Mouse (Mus musculus): ENCODE data around the gene Myh13.

Gene Myh13

DNA sequence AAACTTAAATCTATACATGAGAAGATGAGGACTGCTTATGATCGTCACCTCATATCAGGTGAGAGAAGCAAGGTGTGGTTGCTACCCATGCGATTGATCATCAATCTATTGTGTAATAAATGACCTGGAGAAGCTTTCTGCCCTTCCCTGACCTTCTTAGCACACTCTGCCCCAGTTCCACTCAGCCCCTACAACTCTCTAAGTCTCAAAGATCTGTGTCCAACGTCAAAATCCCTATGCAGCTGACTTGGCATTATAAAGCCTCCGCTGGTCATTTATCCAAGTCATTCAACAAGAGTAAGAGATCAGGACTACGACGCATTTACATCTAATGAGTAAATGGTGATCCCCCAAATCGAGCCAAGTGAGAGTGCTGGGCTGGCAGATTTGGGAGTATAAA is at the start of gene Myh13:
TSS of gene Myh13 (plus strand) at position 301 of the 400 bp plus-strand sequence.
- no peak for DNase-seq (ENCODE audit: low read depth, low spot score)

DNA sequence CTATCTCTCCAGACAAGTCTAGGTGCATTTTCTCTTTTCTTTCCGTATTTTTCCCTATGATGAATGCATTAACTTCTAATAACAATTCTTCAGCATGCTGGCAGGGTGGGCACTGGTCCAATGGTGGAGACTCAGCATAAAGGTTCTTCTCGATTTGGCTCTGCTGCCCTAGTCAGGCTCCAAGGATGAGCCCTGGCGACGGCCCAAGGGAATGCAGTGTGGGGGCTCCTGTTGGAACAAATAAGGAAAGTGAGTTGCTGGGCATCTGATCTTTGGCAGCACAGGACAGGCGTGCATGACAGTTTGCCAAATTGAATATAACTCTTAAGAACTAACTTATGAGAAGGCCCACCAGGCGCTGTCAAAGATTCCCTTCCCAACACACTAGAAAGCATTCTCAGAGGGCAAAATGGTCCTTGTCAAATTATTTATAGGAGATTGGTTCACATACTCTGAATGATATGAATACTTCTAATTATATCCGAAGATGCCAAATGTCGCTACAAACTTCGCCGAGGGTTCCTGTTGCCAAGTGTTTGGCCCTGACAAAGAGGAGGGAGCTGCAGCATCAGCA is 44.8 kb upstream of the Myh13 start, which contains the start of gene Myh8:
TSS of gene Myh8 (plus strand) at position 524 of the 574 bp plus-strand sequence.
- no peak for DNase-seq (ENCODE audit: low read depth, low spot score)

DNA sequence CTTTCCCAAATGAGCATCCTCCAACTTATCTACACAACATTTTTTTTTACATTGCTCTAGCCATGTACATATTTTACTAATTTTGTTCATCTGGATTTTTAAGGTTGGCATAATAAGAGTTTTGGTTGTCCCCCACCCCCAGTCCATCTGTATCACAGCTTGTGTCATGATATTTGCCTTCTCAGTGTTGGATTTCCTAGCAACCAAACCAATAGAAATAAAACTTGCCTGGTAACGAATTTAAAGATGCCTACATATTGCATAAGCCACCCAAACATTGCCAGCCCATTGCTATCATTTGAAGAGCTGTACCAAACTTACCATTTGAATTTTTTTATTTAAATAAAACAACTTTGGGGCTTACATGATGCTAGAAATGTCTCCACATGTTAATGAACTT is 28.0 kb upstream of the Myh13 start:
- DNase-seq (ENCODE audit: low read depth, low spot score) = no peak

DNA sequence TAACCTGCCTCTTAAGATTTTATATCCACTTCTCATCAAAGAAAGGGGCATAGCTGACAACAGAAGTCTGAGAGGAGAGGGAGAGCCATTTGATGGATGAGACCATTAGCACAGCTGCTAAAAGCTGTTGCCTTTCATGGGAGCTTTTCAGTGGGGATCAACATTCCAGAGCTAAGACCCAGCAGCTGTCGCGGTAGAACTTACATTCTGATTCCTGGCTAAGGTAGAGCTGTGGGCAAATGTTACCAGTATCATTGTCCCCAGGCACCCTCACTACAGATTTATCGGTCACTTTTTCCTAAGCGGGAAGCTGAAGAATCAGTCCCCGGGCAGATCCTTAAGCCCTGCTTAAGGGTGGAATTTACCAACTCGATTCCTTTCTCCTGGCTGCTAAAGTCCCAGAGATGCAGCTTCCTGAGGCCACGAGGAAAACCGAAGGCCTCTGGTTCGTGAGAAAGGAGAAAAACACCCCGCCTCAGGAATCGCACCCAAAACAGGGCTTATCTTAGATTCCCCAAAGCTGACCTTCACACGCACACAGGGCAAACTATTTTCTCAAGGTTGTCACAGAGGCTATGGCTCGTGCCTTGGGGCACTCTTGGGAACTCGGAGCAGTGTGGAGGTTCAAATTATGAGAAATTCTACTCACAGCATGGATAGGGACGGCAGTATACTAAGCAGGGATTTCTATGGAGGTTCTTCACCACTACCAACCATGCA is 7.6 kb upstream of the Myh13 start:
- no peak for DNase-seq (ENCODE audit: low read depth, low spot score)

DNA sequence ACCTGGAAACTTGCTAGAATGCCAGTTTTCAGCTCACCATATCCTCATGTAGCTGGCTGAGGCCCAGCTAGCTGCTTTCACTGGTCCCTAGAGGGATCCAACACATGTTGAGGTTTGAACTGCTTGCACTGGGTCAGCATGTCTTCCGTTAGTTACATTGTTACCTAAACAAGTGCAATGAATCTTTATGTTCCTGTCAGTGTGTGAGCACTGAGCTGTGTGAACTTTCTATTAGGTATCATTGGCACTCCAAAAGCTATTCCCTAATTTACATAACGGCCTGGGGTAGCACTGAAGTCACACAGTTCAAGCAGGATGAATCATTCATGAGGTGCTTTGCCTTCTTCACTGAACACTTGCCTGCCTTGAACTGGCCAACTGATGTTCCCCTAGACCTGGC is 5.1 kb downstream of the Myh13 start:
- DNase-seq (ENCODE audit: low read depth, low spot score) = no peak

DNA sequence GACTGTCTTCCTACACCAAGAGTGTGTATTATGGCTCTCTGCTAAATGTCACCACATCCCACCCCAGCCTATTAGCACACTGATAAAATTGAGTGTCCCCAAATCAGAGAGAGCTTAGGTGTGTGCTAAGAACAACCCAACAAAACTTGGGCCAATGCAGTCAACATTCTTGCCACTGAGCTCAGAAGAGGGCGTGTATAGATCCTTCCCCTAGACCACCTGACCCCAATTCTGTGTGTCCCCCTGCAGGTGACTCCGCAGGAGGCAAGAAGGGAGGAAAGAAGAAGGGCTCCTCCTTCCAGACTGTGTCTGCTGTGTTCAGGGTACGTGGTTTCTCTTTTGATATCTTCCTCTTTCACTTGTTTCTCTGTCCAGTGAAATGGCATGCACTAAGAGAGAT is 23.1 kb downstream of the Myh13 start:
- no peak for DNase-seq (ENCODE audit: low read depth, low spot score)

GRCm38 (mm10) chr11:67345186-67345855 is 23.9 kb downstream of the Myh13 start:
- DNase-seq (ENCODE audit: low read depth, low spot score) = no peak

- DNase-seq (ENCODE audit: low read depth, low spot score) = no peak
Measured at GRCm38 (mm10) chr11:67345856-67346236, 24.4 kb downstream of the Myh13 start.

DNA sequence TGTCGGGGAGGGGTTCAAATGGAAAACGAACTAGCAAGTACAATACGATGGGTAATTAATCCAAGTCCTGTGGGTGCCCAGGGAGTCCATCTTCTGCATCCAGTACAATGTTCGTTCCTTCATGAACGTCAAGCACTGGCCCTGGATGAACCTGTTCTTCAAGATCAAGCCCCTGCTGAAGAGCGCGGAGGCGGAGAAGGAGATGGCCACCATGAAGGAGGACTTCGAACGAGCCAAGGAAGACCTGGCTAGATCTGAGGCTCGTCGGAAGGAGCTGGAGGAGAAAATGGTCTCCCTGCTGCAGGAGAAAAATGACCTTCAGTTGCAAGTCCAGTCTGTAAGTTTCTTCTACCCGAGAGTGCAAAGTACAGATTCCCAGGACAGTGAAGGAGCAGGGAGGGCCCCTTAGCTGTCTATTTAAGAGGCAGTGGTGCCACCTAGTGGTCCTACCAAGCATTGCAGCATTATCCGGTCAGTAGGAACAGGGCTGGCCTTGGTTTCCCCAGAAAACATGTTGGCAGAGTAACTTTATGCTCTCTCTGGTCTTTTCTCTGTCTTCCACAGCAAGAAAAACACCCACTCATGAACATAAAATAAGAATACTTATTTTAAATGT is 28.8 kb downstream of the Myh13 start:
- DNase-seq (ENCODE audit: low read depth, low spot score) = peak; percentile 56

DNA sequence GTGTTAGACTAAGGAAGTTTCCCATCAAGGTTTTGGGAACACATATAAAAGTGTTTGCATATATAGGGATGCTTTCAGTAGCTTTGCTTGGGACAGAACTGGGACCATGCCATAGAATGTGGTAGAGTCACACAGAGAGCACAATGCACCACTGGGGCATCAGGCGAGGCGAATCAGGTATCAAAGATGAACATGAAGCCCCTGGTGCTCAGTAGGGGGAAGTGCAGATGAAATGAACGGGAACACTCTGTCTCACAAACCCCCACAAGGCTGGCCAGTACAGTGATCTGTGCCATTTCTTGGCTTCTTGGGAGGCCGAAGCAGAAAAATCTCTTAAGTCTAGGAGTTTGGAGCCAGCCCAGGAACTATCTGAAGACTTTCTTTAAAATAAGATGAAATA is 31.6 kb downstream of the Myh13 start:
- DNase-seq (ENCODE audit: low read depth, low spot score) = no peak

DNA sequence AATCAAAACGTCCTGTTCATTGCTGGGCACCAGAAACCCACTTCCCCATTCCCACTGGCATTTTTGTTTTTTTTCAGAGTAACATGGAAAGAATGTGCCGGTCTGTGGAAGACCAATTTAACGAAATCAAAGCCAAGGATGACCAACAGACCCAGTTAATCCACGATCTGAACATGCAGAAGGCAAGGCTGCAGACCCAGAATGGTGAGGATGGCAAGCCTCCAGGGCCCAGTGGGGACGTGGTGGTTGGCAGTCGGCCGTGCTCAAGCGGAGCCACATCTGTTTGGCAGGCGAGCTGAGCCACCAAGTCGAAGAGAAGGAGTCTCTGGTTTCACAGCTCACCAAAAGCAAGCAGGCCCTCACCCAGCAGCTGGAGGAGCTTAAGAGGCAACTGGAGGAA is 36.6 kb downstream of the Myh13 start:
- no peak for DNase-seq (ENCODE audit: low read depth, low spot score)

- DNase-seq (ENCODE audit: low read depth, low spot score) = no peak
Measured at GRCm38 (mm10) chr11:67362236-67362635, 40.8 kb downstream of the Myh13 start.

- no peak for DNase-seq (ENCODE audit: low read depth, low spot score)
Measured at GRCm38 (mm10) chr11:67364551-67364950, 43.1 kb downstream of the Myh13 start.

DNA sequence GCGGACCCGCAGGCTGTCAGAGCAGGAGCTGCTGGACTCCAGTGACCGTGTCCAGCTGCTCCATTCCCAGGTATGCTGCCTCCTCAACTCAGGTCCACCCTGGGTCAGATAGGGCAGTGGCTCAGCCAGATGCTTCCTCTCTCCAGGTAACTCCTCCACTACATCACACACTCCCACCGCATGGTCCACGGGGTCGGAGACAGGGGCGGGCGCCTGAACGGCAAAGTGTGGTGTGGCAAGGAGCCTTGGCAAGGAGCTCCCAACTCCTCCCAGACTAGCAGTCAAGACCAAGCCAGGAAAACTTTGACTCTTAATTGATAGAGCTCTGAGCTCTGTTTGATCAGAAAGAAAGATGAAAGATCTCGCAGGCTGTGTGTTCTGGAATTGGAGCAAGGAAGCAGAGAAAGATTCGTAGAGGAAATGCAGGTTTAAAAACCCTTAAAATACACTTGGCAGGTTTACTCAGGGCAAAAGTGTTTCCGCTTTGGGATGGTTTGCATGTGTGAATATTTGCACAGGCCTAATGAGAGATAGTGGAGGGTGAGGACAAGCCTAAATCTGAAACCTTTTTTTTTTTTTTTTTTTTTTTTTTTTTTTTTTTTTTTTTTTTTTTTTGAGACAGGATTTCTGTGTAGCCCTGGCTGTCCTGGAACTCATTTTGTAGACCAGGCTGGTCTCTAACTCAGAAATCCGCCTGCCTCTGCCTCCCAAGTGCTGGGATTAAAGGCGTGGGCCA is 43.7 kb downstream of the Myh13 start:
- no peak for DNase-seq (ENCODE audit: low read depth, low spot score)

GRCm38 (mm10) chr11:67366936-67367335 is 45.5 kb downstream of the Myh13 start:
- no peak for DNase-seq (ENCODE audit: low read depth, low spot score)

- no peak for DNase-seq (ENCODE audit: low read depth, low spot score)
Measured at GRCm38 (mm10) chr11:67373333-67373732, 51.9 kb downstream of the Myh13 start.

DNA sequence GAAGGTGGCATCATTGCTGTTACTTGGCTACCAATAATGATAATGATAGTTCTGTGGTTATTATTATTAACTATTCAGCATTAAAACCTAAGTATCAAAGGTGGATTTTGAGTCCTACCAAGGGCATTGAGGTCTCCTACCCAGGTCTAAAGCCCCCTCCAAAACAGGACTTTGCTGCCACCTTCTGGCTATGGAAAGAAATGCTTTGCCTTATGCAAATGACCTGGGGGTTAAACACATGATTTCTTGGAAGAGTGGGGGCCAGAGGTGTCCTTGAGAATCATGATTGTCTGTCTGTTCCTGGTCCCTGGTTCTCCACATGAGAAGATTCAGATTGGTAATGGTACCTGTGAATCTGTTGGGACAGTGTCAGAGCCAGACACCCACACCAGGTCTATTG is 54.9 kb downstream of the Myh13 start:
- peak; percentile 27 for DNase-seq (ENCODE audit: low read depth, low spot score)

- no peak for DNase-seq (ENCODE audit: low read depth, low spot score)
Measured at GRCm38 (mm10) chr11:67379703-67380510, 58.4 kb downstream of the Myh13 start.

DNA sequence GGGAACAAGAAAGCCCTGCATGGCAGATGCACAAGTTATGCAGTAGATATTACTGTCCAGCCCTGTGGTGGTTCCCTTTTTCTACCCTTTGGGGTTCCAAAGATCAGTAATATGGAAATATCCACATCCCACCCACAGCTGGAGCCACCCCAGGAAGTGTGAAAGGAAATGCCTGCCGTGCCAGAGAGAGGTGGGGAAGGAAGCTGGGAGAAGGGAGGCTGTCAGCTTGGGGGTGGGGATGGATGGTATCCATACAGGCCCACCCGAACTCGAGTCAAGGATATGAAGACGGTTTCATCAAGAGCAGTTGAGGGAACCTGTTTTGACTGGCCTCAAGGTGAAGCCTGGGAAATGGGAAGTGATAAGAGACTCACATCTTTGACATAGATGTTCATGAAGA is 60.4 kb downstream of the Myh13 start:
- no peak for DNase-seq (ENCODE audit: low read depth, low spot score)

GRCm38 (mm10) chr11:67384653-67385052 is 63.2 kb downstream of the Myh13 start:
- no peak for DNase-seq (ENCODE audit: low read depth, low spot score)

GRCm38 (mm10) chr11:67386815-67387415 is 65.5 kb downstream of the Myh13 start:
- DNase-seq (ENCODE audit: low read depth, low spot score) = no peak

Measured in retina, postnatal 7 days (tissue).